Mouse (Mus musculus): ENCODE data around the gene Gm20696. TPM values are rescaled to one million over a fixed set of nuclear protein-coding genes. Genes with fewer than 3 reads are reported as not detected.

Gm20696 gene
- polyA plus RNA-seq, 1 experiment = 0.24 TPM

- Histone ChIP-seq H3K4me3 (ENCODE audit: low read depth, low read length) (no peak overlapping the region), H3K4me1 (ENCODE audit: control insufficient read depth, insufficient read depth, low read length) (no peaks in the 10 kb centered on the region), H3K27me3 (ENCODE audit: control insufficient read depth, insufficient read depth, low read length, poor library complexity, severe bottlenecking) (no peaks in the 10 kb centered on the region), H3K9ac (ENCODE audit: low read depth, poor library complexity, severe bottlenecking) (no peak overlapping the region), H3K36me3 (ENCODE audit: control insufficient read depth, insufficient read depth, low read length, poor library complexity, severe bottlenecking) (no peaks in the 10 kb centered on the region), H3K9me3 (replicated peaks; ENCODE audit: control insufficient read depth, insufficient read depth, low read length, poor library complexity, severe bottlenecking) (no peaks in the 10 kb centered on the region), H3K27ac (ENCODE audit: insufficient read depth, low read length) (no peak overlapping the region)
- TF ChIP-seq CTCF (IDR thresholded peaks at IDR 0.05; ENCODE audit: low read depth, low read length) (no peak), EP300 (IDR thresholded peaks at IDR 0.05; ENCODE audit: insufficient read depth, low read depth, low read length) (no peak), POLR2A (IDR thresholded peaks at IDR 0.05; ENCODE audit: insufficient read depth, low read length) (no peak)
Observed at GRCm38 (mm10) chr6:99235588-99235987, 431.0 kb downstream of the Gm20696 start.

- no peak overlapping the region for H3K4me3 ChIP-seq (ENCODE audit: low read depth, low read length)
- no peaks in the 10 kb centered on the region for H3K27me3 ChIP-seq (ENCODE audit: control insufficient read depth, insufficient read depth, low read length, poor library complexity, severe bottlenecking)
- no peaks in the 10 kb centered on the region for H3K9me3 ChIP-seq (replicated peaks; ENCODE audit: control insufficient read depth, insufficient read depth, low read length, poor library complexity, severe bottlenecking)
- no peaks in the 10 kb centered on the region for H3K36me3 ChIP-seq (ENCODE audit: control insufficient read depth, insufficient read depth, low read length, poor library complexity, severe bottlenecking)
- H3K27ac ChIP-seq (ENCODE audit: insufficient read depth, low read length) = no peak overlapping the region
- TF ChIP-seq POLR2A (IDR thresholded peaks at IDR 0.05; ENCODE audit: insufficient read depth, low read length) (no peak), CTCF (IDR thresholded peaks at IDR 0.05; ENCODE audit: low read depth, low read length) (no peak), EP300 (IDR thresholded peaks at IDR 0.05; ENCODE audit: insufficient read depth, low read depth, low read length) (no peak)
- no peaks in the 10 kb centered on the region for H3K4me1 ChIP-seq (ENCODE audit: control insufficient read depth, insufficient read depth, low read length)
- no peak overlapping the region for H3K9ac ChIP-seq (ENCODE audit: low read depth, poor library complexity, severe bottlenecking)
Observed at GRCm38 (mm10) chr6:99233411-99233810, 433.2 kb downstream of the Gm20696 start.

- Histone ChIP-seq H3K27me3 (ENCODE audit: control insufficient read depth, insufficient read depth, low read length, poor library complexity, severe bottlenecking) (no peaks in the 10 kb centered on the region), H3K9ac (ENCODE audit: low read depth, poor library complexity, severe bottlenecking) (no peak overlapping the region), H3K36me3 (ENCODE audit: control insufficient read depth, insufficient read depth, low read length, poor library complexity, severe bottlenecking) (no peaks in the 10 kb centered on the region), H3K4me1 (ENCODE audit: control insufficient read depth, insufficient read depth, low read length) (no peaks in the 10 kb centered on the region), H3K9me3 (replicated peaks; ENCODE audit: control insufficient read depth, insufficient read depth, low read length, poor library complexity, severe bottlenecking) (no peaks in the 10 kb centered on the region), H3K27ac (ENCODE audit: insufficient read depth, low read length) (no peak overlapping the region), H3K4me3 (ENCODE audit: low read depth, low read length) (no peak overlapping the region)
- TF ChIP-seq CTCF (IDR thresholded peaks at IDR 0.05; ENCODE audit: low read depth, low read length) (no peak), POLR2A (IDR thresholded peaks at IDR 0.05; ENCODE audit: insufficient read depth, low read length) (no peak), EP300 (IDR thresholded peaks at IDR 0.05; ENCODE audit: insufficient read depth, low read depth, low read length) (no peak)
Observed at GRCm38 (mm10) chr6:99228336-99228870, 438.2 kb downstream of the Gm20696 start.

- H3K4me3 ChIP-seq (ENCODE audit: low read depth, low read length) = no peak overlapping the region
- H3K36me3 ChIP-seq (ENCODE audit: control insufficient read depth, insufficient read depth, low read length, poor library complexity, severe bottlenecking) = no peaks in the 10 kb centered on the region
- H3K9ac ChIP-seq (ENCODE audit: low read depth, poor library complexity, severe bottlenecking) = no peak overlapping the region
- no peaks in the 10 kb centered on the region for H3K9me3 ChIP-seq (replicated peaks; ENCODE audit: control insufficient read depth, insufficient read depth, low read length, poor library complexity, severe bottlenecking)
- no peaks in the 10 kb centered on the region for H3K4me1 ChIP-seq (ENCODE audit: control insufficient read depth, insufficient read depth, low read length)
- no peaks in the 10 kb centered on the region for H3K27me3 ChIP-seq (ENCODE audit: control insufficient read depth, insufficient read depth, low read length, poor library complexity, severe bottlenecking)
- no peak overlapping the region for H3K27ac ChIP-seq (ENCODE audit: insufficient read depth, low read length)
- TF ChIP-seq POLR2A (IDR thresholded peaks at IDR 0.05; ENCODE audit: insufficient read depth, low read length) (no peak), CTCF (IDR thresholded peaks at IDR 0.05; ENCODE audit: low read depth, low read length) (no peak), EP300 (IDR thresholded peaks at IDR 0.05; ENCODE audit: insufficient read depth, low read depth, low read length) (no peak)
Observed at GRCm38 (mm10) chr6:99221147-99221546, 445.4 kb downstream of the Gm20696 start.

GRCm38 (mm10) chr6:99220472-99220871 lies 446.1 kb downstream of the Gm20696 start:
- no peak for TF ChIP-seq EP300 (IDR thresholded peaks at IDR 0.05; ENCODE audit: insufficient read depth, low read depth, low read length)
- TF ChIP-seq CTCF (IDR thresholded peaks at IDR 0.05; ENCODE audit: low read depth, low read length) = no peak
- no peak for TF ChIP-seq POLR2A (IDR thresholded peaks at IDR 0.05; ENCODE audit: insufficient read depth, low read length)
- Histone ChIP-seq H3K9me3 (replicated peaks; ENCODE audit: control insufficient read depth, insufficient read depth, low read length, poor library complexity, severe bottlenecking) (no peaks in the 10 kb centered on the region), H3K27ac (ENCODE audit: insufficient read depth, low read length) (no peak overlapping the region)

GRCm38 (mm10) chr6:99217846-99218245 lies 448.8 kb downstream of the Gm20696 start:
- H3K4me3 ChIP-seq (ENCODE audit: low read depth, low read length) = no peak overlapping the region
- TF ChIP-seq EP300 (IDR thresholded peaks at IDR 0.05; ENCODE audit: insufficient read depth, low read depth, low read length) = no peak
- no peak for TF ChIP-seq POLR2A (IDR thresholded peaks at IDR 0.05; ENCODE audit: insufficient read depth, low read length)
- TF ChIP-seq CTCF (IDR thresholded peaks at IDR 0.05; ENCODE audit: low read depth, low read length) = no peak
- H3K4me1 ChIP-seq (ENCODE audit: control insufficient read depth, insufficient read depth, low read length) = no peaks in the 10 kb centered on the region

More at GRCm38 (mm10) chr6:99220472-99220871, 446.1 kb downstream of the Gm20696 start:
- Histone ChIP-seq H3K4me3 (ENCODE audit: low read depth, low read length) (no peak overlapping the region), H3K9ac (ENCODE audit: low read depth, poor library complexity, severe bottlenecking) (no peak overlapping the region), H3K27me3 (ENCODE audit: control insufficient read depth, insufficient read depth, low read length, poor library complexity, severe bottlenecking) (no peaks in the 10 kb centered on the region), H3K36me3 (ENCODE audit: control insufficient read depth, insufficient read depth, low read length, poor library complexity, severe bottlenecking) (no peaks in the 10 kb centered on the region), H3K4me1 (ENCODE audit: control insufficient read depth, insufficient read depth, low read length) (no peaks in the 10 kb centered on the region)

More at GRCm38 (mm10) chr6:99217846-99218245, 448.8 kb downstream of the Gm20696 start:
- Histone ChIP-seq H3K9me3 (replicated peaks; ENCODE audit: control insufficient read depth, insufficient read depth, low read length, poor library complexity, severe bottlenecking) (no peaks in the 10 kb centered on the region), H3K9ac (ENCODE audit: low read depth, poor library complexity, severe bottlenecking) (no peak overlapping the region), H3K27me3 (ENCODE audit: control insufficient read depth, insufficient read depth, low read length, poor library complexity, severe bottlenecking) (no peaks in the 10 kb centered on the region), H3K36me3 (ENCODE audit: control insufficient read depth, insufficient read depth, low read length, poor library complexity, severe bottlenecking) (no peaks in the 10 kb centered on the region), H3K27ac (ENCODE audit: insufficient read depth, low read length) (no peak overlapping the region)

Measured in ES-Bruce4 (cell line).